Mouse (Mus musculus) liver, embryonic 12.5 days (tissue): ENCODE data around the gene Ralgapb. TPM values are rescaled to one million over a fixed set of nuclear protein-coding genes. Genes with fewer than 3 reads are reported as not detected.

Experiments
- ATAC-seq: fragments of 200-750 bp; cut with Nextera tagmentation; 2 replicates; pipeline ENCODE4 v1.8.0; 2017; ENCODE audit warnings: moderate number of reproducible peaks, mild to moderate bottlenecking, moderate library complexity
- H3K27ac ChIP-seq: fragments of 300-500 bp; sonication (generic); 2 replicates; pipeline ENCODE4 v1.5.1; 2016; ENCODE audit warnings: mild to moderate bottlenecking
- H3K27me3 ChIP-seq: fragments of 300-500 bp; sonication (generic); replicated peaks from 2 replicates; pipeline ENCODE4 v1.6.1; 2016; ENCODE audit warnings: mild to moderate bottlenecking, moderate library complexity
- H3K36me3 ChIP-seq: fragments of 300-500 bp; sonication (generic); 2 replicates; pipeline ENCODE4 v1.6.1; 2016; ENCODE audit warnings: mild to moderate bottlenecking, moderate library complexity
- H3K4me1 ChIP-seq: fragments of 300-500 bp; sonication (generic); 2 replicates; pipeline ENCODE4 v1.6.1; 2016
- H3K4me2 ChIP-seq: fragments of 300-500 bp; sonication (generic); 2 replicates; pipeline ENCODE4 v1.6.1; 2016; ENCODE audit warnings: mild to moderate bottlenecking, moderate library complexity
- H3K4me3 ChIP-seq: fragments of 300-500 bp; sonication (generic); 2 replicates; pipeline ENCODE4 v1.5.1; 2016; ENCODE audit warnings: mild to moderate bottlenecking, moderate library complexity
- H3K9ac ChIP-seq: fragments of 300-500 bp; sonication (generic); 2 replicates; pipeline ENCODE4 v1.6.1; 2016; ENCODE audit warnings: mild to moderate bottlenecking, moderate library complexity
- H3K9me3 ChIP-seq: fragments of 300-500 bp; sonication (generic); replicated peaks from 2 replicates; pipeline ENCODE4 v1.6.1; 2016; ENCODE audit warnings: mild to moderate bottlenecking, moderate library complexity
- WGBS: fragments of 180-500 bp; shearing (Covaris S2); methylation state at CpG from one replicate; pipeline ENCODE4 v1.1.7; 2016; ENCODE audit not compliant: insufficient replicate concordance; 5-methylcytosine and 5-hydroxymethylcytosine counted together
- polyA plus RNA-seq: library from polyadenylated mRNA; unstranded; fragments of >200 nt; fragmentation: Nextera tagmentation; extraction: Ambion mirVana; gene quantifications from 2 replicates; pipeline ENCODE4 v1.2.1, GENCODE M21; 2016

Gene Ralgapb
- polyA plus RNA-seq, 1 experiment from 2014 or later = 10.5 TPM

GRCm38 (mm10) chr2:158501836-158502812 is 92.5 kb downstream of the Ralgapb start, which contains the start of gene Adig:
TSS of gene Adig (plus strand) at chr2:158502612.
- H3K4me3 ChIP-seq = no peak within 1 kb of the TSS
- H3K27ac ChIP-seq = no peak within 1 kb of the TSS
- no peak within 1 kb of the TSS for H3K9ac ChIP-seq
- 62% methylated on average over 11 of the region's 11 CpGs for WGBS
- H3K4me2 ChIP-seq = no peak within 1 kb of the TSS
- no peaks in the 10 kb centered on the region for H3K4me1 ChIP-seq
- no peaks in the 10 kb centered on the region for H3K27me3 ChIP-seq
- peaks cover 18% of the 10 kb centered on the region for H3K36me3 ChIP-seq
- ATAC-seq = no peak
- no peaks in the 10 kb centered on the region for H3K9me3 ChIP-seq

- Histone ChIP-seq H3K4me1 (no peaks in the 10 kb centered on the region), H3K9ac (no peak overlapping the region), H3K27ac (no peak overlapping the region), H3K27me3 (no peaks in the 10 kb centered on the region), H3K4me2 (no peak overlapping the region), H3K9me3 (no peaks in the 10 kb centered on the region), H3K36me3 (peaks cover 8% of the 10 kb centered on the region; the same call in 1 of the 2 replicates), H3K4me3 (no peak overlapping the region)
- WGBS = 75% methylated on average over 7 of the region's 7 CpGs
- no peak for ATAC-seq
These were observed 93.6 kb downstream of the Ralgapb start for GRCm38 (mm10) chr2:158503226-158503625.

GRCm38 (mm10) chr2:158503671-158504070 is 94.0 kb downstream of the Ralgapb start:
- H3K9ac ChIP-seq = no peak overlapping the region
- ATAC-seq = no peak
- 71% methylated on average over 4 of the region's 4 CpGs for WGBS

GRCm38 (mm10) chr2:158506475-158506874 is 96.8 kb downstream of the Ralgapb start:
- Histone ChIP-seq H3K9me3 (no peaks in the 10 kb centered on the region), H3K4me3 (no peak overlapping the region), H3K4me1 (no peaks in the 10 kb centered on the region), H3K9ac (no peak overlapping the region), H3K27me3 (no peaks in the 10 kb centered on the region), H3K36me3 (no peaks in the 10 kb centered on the region), H3K4me2 (no peak overlapping the region), H3K27ac (no peak overlapping the region)
- WGBS = 57% methylated on average over 5 of the region's 5 CpGs
- ATAC-seq = no peak

More at GRCm38 (mm10) chr2:158503671-158504070, 94.0 kb downstream of the Ralgapb start:
- H3K4me2 ChIP-seq = no peak overlapping the region
- H3K27me3 ChIP-seq = no peaks in the 10 kb centered on the region
- no peak overlapping the region for H3K27ac ChIP-seq
- H3K9me3 ChIP-seq = no peaks in the 10 kb centered on the region
- H3K4me1 ChIP-seq = no peaks in the 10 kb centered on the region
- peaks cover 5% of the 10 kb centered on the region; the same call in 1 of the 2 replicates for H3K36me3 ChIP-seq
- no peak overlapping the region for H3K4me3 ChIP-seq

GRCm38 (mm10) chr2:158507046-158507445 is 97.4 kb downstream of the Ralgapb start:
- Histone ChIP-seq H3K36me3 (no peaks in the 10 kb centered on the region), H3K27me3 (no peaks in the 10 kb centered on the region), H3K4me3 (no peak overlapping the region), H3K4me2 (no peak overlapping the region), H3K27ac (no peak overlapping the region), H3K9me3 (no peaks in the 10 kb centered on the region), H3K4me1 (no peaks in the 10 kb centered on the region), H3K9ac (no peak overlapping the region)
- ATAC-seq = no peak
- 79% methylated on average over 10 of the region's 10 CpGs for WGBS

GRCm38 (mm10) chr2:158510665-158511064 is 101.0 kb downstream of the Ralgapb start:
- Histone ChIP-seq H3K27ac (no peak overlapping the region), H3K9me3 (no peaks in the 10 kb centered on the region), H3K9ac (no peak overlapping the region), H3K4me1 (no peaks in the 10 kb centered on the region), H3K27me3 (no peaks in the 10 kb centered on the region), H3K4me2 (no peak overlapping the region), H3K36me3 (no peaks in the 10 kb centered on the region), H3K4me3 (no peak overlapping the region)
- peak; percentile 45; the same call in 1 of the 2 replicates for ATAC-seq
- 71% methylated on average over 6 of the region's 6 CpGs for WGBS

- Histone ChIP-seq H3K4me1 (no peaks in the 10 kb centered on the region), H3K9ac (no peak within 1 kb of the TSS), H3K4me3 (no peak within 1 kb of the TSS), H3K4me2 (no peak within 1 kb of the TSS), H3K9me3 (no peaks in the 10 kb centered on the region), H3K27ac (no peak within 1 kb of the TSS), H3K36me3 (no peaks in the 10 kb centered on the region), H3K27me3 (no peaks in the 10 kb centered on the region)
- no peak for ATAC-seq
- 69% methylated on average over 10 of the region's 10 CpGs for WGBS
These were observed 102.9 kb downstream of the Ralgapb start, which contains the start of gene Arhgap40 for GRCm38 (mm10) chr2:158512528-158512927. TSS of gene Arhgap40 (plus strand) at chr2:158512796.

- Histone ChIP-seq H3K4me2 (no peak overlapping the region), H3K9me3 (no peaks in the 10 kb centered on the region), H3K4me1 (no peaks in the 10 kb centered on the region), H3K27ac (no peak overlapping the region), H3K4me3 (no peak overlapping the region), H3K27me3 (no peaks in the 10 kb centered on the region), H3K9ac (no peak overlapping the region), H3K36me3 (no peaks in the 10 kb centered on the region)
- no peak for ATAC-seq
- WGBS = 75% methylated on average over 12 of the region's 12 CpGs
These were observed 104.2 kb downstream of the Ralgapb start for GRCm38 (mm10) chr2:158513821-158514336.

GRCm38 (mm10) chr2:158518583-158518982 is 108.9 kb downstream of the Ralgapb start:
- ATAC-seq = no peak
- 57% methylated on average over 6 of the region's 6 CpGs for WGBS
- Histone ChIP-seq H3K4me3 (no peak overlapping the region), H3K4me1 (no peaks in the 10 kb centered on the region), H3K27me3 (no peaks in the 10 kb centered on the region), H3K36me3 (no peaks in the 10 kb centered on the region), H3K9me3 (no peaks in the 10 kb centered on the region), H3K9ac (no peak overlapping the region), H3K4me2 (no peak overlapping the region), H3K27ac (no peak overlapping the region)

- H3K27ac ChIP-seq = no peak overlapping the region
- H3K9me3 ChIP-seq = no peaks in the 10 kb centered on the region
- no peak overlapping the region for H3K9ac ChIP-seq
- H3K4me3 ChIP-seq = no peak overlapping the region
- 61% methylated on average over 11 of the region's 11 CpGs for WGBS
- H3K36me3 ChIP-seq = no peaks in the 10 kb centered on the region
- no peaks in the 10 kb centered on the region for H3K27me3 ChIP-seq
- H3K4me1 ChIP-seq = no peaks in the 10 kb centered on the region
- H3K4me2 ChIP-seq = no peak overlapping the region
- no peak for ATAC-seq
These were observed 109.4 kb downstream of the Ralgapb start for GRCm38 (mm10) chr2:158519071-158519470.

GRCm38 (mm10) chr2:158519800-158520199 is 110.2 kb downstream of the Ralgapb start:
- Histone ChIP-seq H3K36me3 (no peaks in the 10 kb centered on the region), H3K27ac (no peak overlapping the region), H3K9me3 (no peaks in the 10 kb centered on the region), H3K27me3 (no peaks in the 10 kb centered on the region), H3K4me1 (no peaks in the 10 kb centered on the region), H3K4me2 (no peak overlapping the region), H3K4me3 (no peak overlapping the region), H3K9ac (no peak overlapping the region)
- no peak for ATAC-seq
- 74% methylated on average over 6 of the region's 6 CpGs for WGBS

GRCm38 (mm10) chr2:158523060-158523459 is 113.4 kb downstream of the Ralgapb start:
- Histone ChIP-seq H3K4me1 (no peaks in the 10 kb centered on the region), H3K36me3 (no peaks in the 10 kb centered on the region), H3K4me3 (no peak overlapping the region), H3K4me2 (no peak overlapping the region), H3K27ac (no peak overlapping the region), H3K9me3 (no peaks in the 10 kb centered on the region), H3K9ac (no peak overlapping the region), H3K27me3 (no peaks in the 10 kb centered on the region)
- 69% methylated on average over 8 of the region's 8 CpGs for WGBS
- no peak for ATAC-seq
